Comparison of ENCODE assay signal across 21 mouse cellular contexts in genomic region chr12:84918809-84919208, GRCm38 (mm10). TPM values are rescaled to one million over a fixed set of nuclear protein-coding genes. Genes with fewer than 3 reads are reported as not detected.
DNase-seq lines count a peak whose midpoint lies in the region; TF ChIP-seq lines count a peak whose summit lies in the region.
"Had no signal": no experiment of that assay in that cellular context is flagged by ENCODE, and none has a peak within 500 bp of the region (broad histone marks: within the 10 kb centered on the region; RNA-seq: fewer than 3 reads in every experiment).

No protein-coding gene starts in this region.

- H3K27me3 ChIP-seq in cerebellum, adult 2 months (ENCODE audit: control insufficient read depth, insufficient read depth, low read length), result no peaks in the 10 kb centered on the region
- H3K27me3 ChIP-seq: CH12.LX; embryonic facial prominence, embryonic 12.5 days; forebrain, embryonic 13.5 days; hindbrain, embryonic 13.5 days; intestine, embryonic 15.5 days had no signal

- H3K4me3 ChIP-seq in cerebellum, adult 2 months (replicated peaks; ENCODE audit: insufficient read depth, low read depth, low read length), result no peak overlapping the region
- H3K4me3 ChIP-seq: embryonic facial prominence, embryonic 12.5 days; forebrain, embryonic 13.5 days; gastrocnemius, adult 2 months; heart, embryonic 10.5 days; hindbrain, embryonic 13.5 days; intestine, embryonic 15.5 days had no signal

- no peak for TF ChIP-seq POLR2A in cerebellum, adult 2 months (IDR thresholded peaks at IDR 0.05; ENCODE audit: borderline replicate concordance, insufficient read depth, low read length)

- TF ChIP-seq CTCF in cerebellum, adult 2 months (IDR thresholded peaks at IDR 0.05; ENCODE audit: borderline replicate concordance, insufficient read depth, low read depth, low read length), result no peak

- peak; percentile 41 for DNase-seq in cerebellum, adult 11-12 months
- DNase-seq in cerebellum, postnatal 10 days, result no peak
- peak; percentile 40 to 47 for DNase-seq in cerebellum, adult 2 months
- DNase-seq in cerebellum, adult 9-11 months, result peak; percentile 60
- peak; percentile 47 for DNase-seq in gonadal fat pad, adult 2 months (ENCODE audit: low read depth)
- no peak for DNase-seq in retina, embryonic 14.5 days (ENCODE audit: low spot score)
- DNase-seq in MN1 (ENCODE audit: low spot score), result no peak
- DNase-seq: adrenal gland, adult 2 months; adrenal gland, postnatal 25 days; forebrain, postnatal 0 days; gastrocnemius, adult 2 months; gastrocnemius, postnatal 25 days; heart, adult 11 months; heart, postnatal 10 days; kidney, adult 18-20 months had no signal

- peaks cover 16% of the 10 kb centered on the region for H3K4me1 ChIP-seq in cerebellum, adult 2 months (ENCODE audit: control insufficient read depth, insufficient read depth, low read length)
- H3K4me1 ChIP-seq: heart, embryonic 10.5 days; hindbrain, embryonic 13.5 days; intestine, embryonic 15.5 days had no signal

- WGBS in cerebellum, adult 2 months, result 14% methylated on average over 6 of the region's 6 CpGs

- H3K27ac ChIP-seq in cerebellum, adult 2 months (ENCODE audit: insufficient read depth, low read length), result peak overlapping the region; percentile 12
- H3K27ac ChIP-seq: embryonic facial prominence, embryonic 12.5 days; forebrain, embryonic 13.5 days; gastrocnemius, adult 2 months; heart, embryonic 10.5 days; hindbrain, embryonic 13.5 days; intestine, embryonic 15.5 days had no signal

RNA-seq across cellular contexts. Expression of gene Ltbp2, which starts 42.5 kb away (rescaled TPM):
- polyA plus RNA-seq in cerebellum, adult 2 months (2012; rRNA removed), result 18.2 and 25.0 TPM in 2 replicates
- polyA plus RNA-seq in gonadal fat pad, adult 2 months (2012; rRNA removed), result 35.6 and 37.9 TPM in 2 replicates
- polyA plus RNA-seq: forebrain, embryonic 13.5 days had no signal

RNA-seq across cellular contexts. Expression of gene Fcf1, which starts 51.9 kb away (rescaled TPM):
- polyA plus RNA-seq in cerebellum, adult 2 months (2012; rRNA removed), result 84.3 and 88.6 TPM in 2 replicates
- 42.6 and 56.9 TPM in 2 replicates for polyA plus RNA-seq in gonadal fat pad, adult 2 months (2012; rRNA removed)

RNA-seq across cellular contexts. Expression of gene Arel1, which starts 51.9 kb away (rescaled TPM):
- polyA plus RNA-seq in cerebellum, adult 2 months (2012; rRNA removed), result 57.2 and 60.3 TPM in 2 replicates
- polyA plus RNA-seq in gonadal fat pad, adult 2 months (2012; rRNA removed), result 37.6 and 42.5 TPM in 2 replicates

Comparison
In these comparisons a context has a peak if more than half of its experiments do, and no peak if none do; other contexts are left out.
1. DNase-seq: peak in cerebellum, adult 11-12 months (single experiment), cerebellum, adult 2 months (2 of 2), cerebellum, adult 9-11 months (single experiment) and gonadal fat pad, adult 2 months (single experiment); none in cerebellum, postnatal 10 days (0 of 2), retina, embryonic 14.5 days (single experiment) and MN1 (single experiment).